Mouse (Mus musculus) bone marrow, adult 2 months (tissue): Measurements from ENCODE around the gene Atp8b3.

Source experiments
- CTCF ChIP-seq: fragments of 200-500 bp; IDR thresholded peaks from 2 replicates; pipeline ENCODE4 v1.5.1; 2011; ENCODE audit warnings: low read length, control low read depth; ENCODE audit not compliant: control insufficient read depth, insufficient read depth
- POLR2A ChIP-seq: fragments of 200-500 bp; IDR thresholded peaks from 2 replicates; pipeline ENCODE4 v1.6.1; 2011; ENCODE audit warnings: low read depth, mild to moderate bottlenecking, control low read depth, low read length, borderline replicate concordance; ENCODE audit not compliant: control insufficient read depth

- TF ChIP-seq CTCF, result no peak
- no peak for TF ChIP-seq POLR2A
Observed at GRCm38 (mm10) chr10:80584045-80584488, 45.1 kb upstream of the Atp8b3 start.
